25 mouse cellular contexts compared by ENCODE assay signal in the genomic region with DNA sequence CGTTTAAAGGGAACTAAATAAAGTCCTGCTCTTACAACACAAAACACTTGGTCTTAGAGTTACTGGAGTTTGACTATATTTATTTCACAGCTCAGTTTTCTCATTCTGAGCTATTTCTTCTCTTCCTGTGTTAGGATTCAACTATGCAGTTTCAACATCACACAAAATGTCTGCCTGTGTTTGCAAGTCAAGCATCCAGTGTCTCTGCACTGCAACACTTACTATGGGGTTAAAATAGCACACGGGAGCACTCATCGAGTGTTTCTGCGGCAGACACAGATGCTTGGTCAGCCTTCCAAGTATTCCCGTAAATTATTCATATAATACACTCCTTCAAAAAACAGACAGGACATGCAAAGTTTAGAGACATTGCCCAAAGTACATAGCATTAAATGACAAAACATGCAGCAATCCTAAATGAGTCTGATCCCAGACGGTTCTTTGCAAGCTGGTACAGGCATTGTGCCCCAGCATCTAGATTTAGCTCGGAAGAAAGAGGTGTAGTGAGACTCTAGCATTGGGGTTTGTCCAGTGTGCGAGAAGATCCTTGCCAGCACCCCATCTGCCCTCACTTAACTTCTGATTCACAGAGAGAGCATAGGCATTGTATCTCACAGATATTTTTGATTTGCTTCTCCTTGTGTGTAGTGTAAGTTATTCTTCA.
"Had no signal": no experiment of that assay in that cellular context is flagged by ENCODE, and none has a peak within 500 bp of the region (broad histone marks: within the 10 kb centered on the region; RNA-seq: fewer than 3 reads in every experiment).

No protein-coding gene starts in this region.

- H3K9ac ChIP-seq: heart, embryonic 13.5 days; heart, embryonic 15.5 days; hindbrain, embryonic 13.5 days; hindbrain, embryonic 15.5 days; kidney, embryonic 15.5 days; limb, embryonic 13.5 days; limb, embryonic 15.5 days; liver, embryonic 12.5 days had no signal

- H3K27ac ChIP-seq: heart, adult 2 months; heart, embryonic 13.5 days; heart, embryonic 15.5 days; hindbrain, embryonic 13.5 days; hindbrain, embryonic 15.5 days; hindbrain, postnatal 0 days; kidney, embryonic 15.5 days; kidney, postnatal 0 days; limb, embryonic 13.5 days; limb, embryonic 15.5 days; liver, embryonic 12.5 days had no signal

- H3K9me3 ChIP-seq: heart, embryonic 13.5 days; heart, embryonic 15.5 days; hindbrain, embryonic 13.5 days; hindbrain, embryonic 15.5 days; kidney, embryonic 15.5 days; limb, embryonic 13.5 days; limb, embryonic 15.5 days; liver, embryonic 12.5 days had no signal

- H3K4me2 ChIP-seq: heart, embryonic 11.5 days; heart, embryonic 13.5 days; heart, embryonic 15.5 days; hindbrain, embryonic 13.5 days; hindbrain, embryonic 15.5 days; kidney, embryonic 15.5 days; limb, embryonic 13.5 days; limb, embryonic 15.5 days; liver, embryonic 12.5 days had no signal

- H3K4me1 ChIP-seq: heart, embryonic 13.5 days; heart, embryonic 15.5 days; hindbrain, embryonic 13.5 days; hindbrain, embryonic 15.5 days; kidney, embryonic 15.5 days; limb, embryonic 13.5 days; limb, embryonic 15.5 days; liver, embryonic 12.5 days had no signal

- H3K4me3 ChIP-seq: heart, adult 2 months; heart, embryonic 13.5 days; heart, embryonic 15.5 days; hindbrain, embryonic 13.5 days; hindbrain, embryonic 15.5 days; kidney, embryonic 15.5 days; limb, embryonic 13.5 days; limb, embryonic 15.5 days; liver, embryonic 12.5 days had no signal

- H3K27me3 ChIP-seq: heart, embryonic 13.5 days; heart, embryonic 15.5 days; hindbrain, embryonic 13.5 days; hindbrain, embryonic 15.5 days; kidney, embryonic 15.5 days; limb, embryonic 13.5 days; limb, embryonic 15.5 days; liver, embryonic 12.5 days had no signal

- DNase-seq: gastrocnemius, postnatal 14 days; gastrocnemius, postnatal 36 days; heart, adult 11 months; heart, adult 2 months; heart, postnatal 14 days; heart, postnatal 36 days; kidney, adult 11 months; kidney, adult 2 months; kidney, adult 9 months; kidney, postnatal 14 days; kidney, postnatal 36 days; layer of hippocampus, postnatal 36 days; left cerebral cortex, postnatal 4 days had no signal

- ATAC-seq: hindbrain, postnatal 0 days; intestine, embryonic 16.5 days; liver, embryonic 12.5 days had no signal

- H3K36me3 ChIP-seq: heart, embryonic 13.5 days; heart, embryonic 15.5 days; hindbrain, embryonic 13.5 days; hindbrain, embryonic 15.5 days; kidney, embryonic 15.5 days; limb, embryonic 13.5 days; limb, embryonic 15.5 days; liver, embryonic 12.5 days had no signal
